In the genomic region with DNA sequence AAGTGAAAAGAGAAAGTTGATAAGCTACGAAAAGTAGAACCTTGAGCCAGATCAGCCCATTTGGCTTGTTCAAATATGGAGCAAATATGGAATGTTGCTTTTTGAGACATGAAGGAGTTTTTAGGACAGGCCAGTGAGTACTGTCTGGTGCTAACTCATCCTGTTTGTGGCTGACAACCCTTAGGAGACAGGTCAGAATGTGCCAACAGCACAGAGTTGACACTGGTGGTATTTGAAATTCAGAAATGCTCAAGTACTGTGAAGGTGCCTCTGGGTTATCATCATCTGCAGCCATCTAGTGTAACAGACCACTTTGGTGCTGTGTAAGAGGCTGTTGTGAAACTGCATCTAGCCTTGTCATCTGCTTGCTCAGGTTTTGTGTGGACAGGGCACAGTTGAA, we compare ENCODE assay signal across 8 mouse cellular contexts. TPM values are rescaled to one million over a fixed set of nuclear protein-coding genes. Genes with fewer than 3 reads are reported as not detected.
DNase-seq lines count a peak whose midpoint lies in the region; ATAC-seq and TF ChIP-seq lines count a peak whose summit lies in the region.

No protein-coding gene starts in this region.

- WGBS in heart, adult 2 months: 63% methylated on average over 1 of the region's 1 CpGs
- 87% methylated on average over 1 of the region's 1 CpGs for WGBS in hindbrain, embryonic 13.5 days
- 93% methylated on average over 1 of the region's 1 CpGs for WGBS in midbrain, embryonic 11.5 days

- no peak overlapping the region for H3K27ac ChIP-seq in heart, adult 2 months
- peak overlapping the region; percentile 62 for H3K27ac ChIP-seq in bone marrow macrophage, adult 2 months (ENCODE audit: insufficient read depth, low read depth, low read length)
- no peak overlapping the region for H3K27ac ChIP-seq in hindbrain, embryonic 13.5 days
- H3K27ac ChIP-seq in midbrain, embryonic 11.5 days (ENCODE audit: low read depth, low read length): no peak overlapping the region

- TF ChIP-seq EP300 in heart, adult 2 months (IDR thresholded peaks at IDR 0.05; ENCODE audit: insufficient read depth, low read depth, low read length): no peak

- no peak for TF ChIP-seq CTCF in heart, adult 2 months (IDR thresholded peaks at IDR 0.05)
- TF ChIP-seq CTCF in bone marrow macrophage, adult 2 months (IDR thresholded peaks at IDR 0.05; ENCODE audit: low read depth, low read length): no peak

- intact Hi-C loops in heart, adult 2 months (cut with DNase I): no loop called here
- intact Hi-C loops in heart, postnatal 36 days (cut with DNase I): no loop called here

- no peak overlapping the region; the same call in 1 of the 2 replicates for H3K4me3 ChIP-seq in heart, adult 2 months
- peak overlapping the region; percentile 66 for H3K4me3 ChIP-seq in bone marrow macrophage, adult 2 months (ENCODE audit: insufficient read depth, low read length)
- peak overlapping the region; percentile 78 for H3K4me3 ChIP-seq in hindbrain, embryonic 13.5 days
- no peak overlapping the region for H3K4me3 ChIP-seq in midbrain, embryonic 11.5 days (ENCODE audit: low read depth, low read length)

- no peaks in the 10 kb centered on the region for H3K9me3 ChIP-seq in hindbrain, embryonic 13.5 days
- no peaks in the 10 kb centered on the region for H3K9me3 ChIP-seq in midbrain, embryonic 11.5 days (ENCODE audit: control insufficient read depth, low read length)

- peak overlapping the region; percentile 69 for H3K4me2 ChIP-seq in hindbrain, embryonic 13.5 days
- H3K4me2 ChIP-seq in midbrain, embryonic 11.5 days: peak overlapping the region; percentile 71

- H3K4me1 ChIP-seq in heart, adult 2 months (ENCODE audit: control insufficient read depth, insufficient read depth, low read length): peaks cover 3% of the 10 kb centered on the region
- H3K4me1 ChIP-seq in bone marrow macrophage, adult 2 months (ENCODE audit: control insufficient read depth, insufficient read depth, low read length): peaks cover 20% of the 10 kb centered on the region
- peaks cover 37% of the 10 kb centered on the region for H3K4me1 ChIP-seq in hindbrain, embryonic 13.5 days (replicated peaks)
- H3K4me1 ChIP-seq in midbrain, embryonic 11.5 days (ENCODE audit: control insufficient read depth, insufficient read depth, low read length): peaks cover 11% of the 10 kb centered on the region

- no peaks in the 10 kb centered on the region for H3K36me3 ChIP-seq in heart, adult 2 months (ENCODE audit: control insufficient read depth, insufficient read depth, low read length)
- H3K36me3 ChIP-seq in hindbrain, embryonic 13.5 days: no peaks in the 10 kb centered on the region
- no peaks in the 10 kb centered on the region for H3K36me3 ChIP-seq in midbrain, embryonic 11.5 days (ENCODE audit: control insufficient read depth, insufficient read depth, low read length)

- 0 out of 2 replicates have a peak, but pooled peaks cover 3% of the 10 kb centered on the region for H3K79me2 ChIP-seq in heart, adult 2 months (replicated peaks; ENCODE audit: control insufficient read depth, insufficient read depth, low read length)

- peak in 1 of 2 experiments; percentile 7 for DNase-seq in heart, adult 2 months
- no peak for DNase-seq in heart, postnatal 36 days
- DNase-seq in midbrain, embryonic 11.5 days (ENCODE audit: low spot score, missing footprints): peak; percentile 79
- DNase-seq in urinary bladder, postnatal 25 days (ENCODE audit: low spot score): no peak
- no peak for DNase-seq in embryo, embryonic 9.5 days (ENCODE audit: extremely low spot score)

- no peak for TF ChIP-seq POLR2A in heart, adult 2 months (IDR thresholded peaks at IDR 0.05; ENCODE audit: insufficient read depth, low read depth, low read length)
- no peak for TF ChIP-seq POLR2A in bone marrow macrophage, adult 2 months (IDR thresholded peaks at IDR 0.05; ENCODE audit: borderline replicate concordance, low read depth, low read length)

- no peaks in the 10 kb centered on the region for H3K27me3 ChIP-seq in heart, adult 2 months (ENCODE audit: control insufficient read depth, insufficient read depth, low read length)
- H3K27me3 ChIP-seq in hindbrain, embryonic 13.5 days: no peaks in the 10 kb centered on the region
- H3K27me3 ChIP-seq in midbrain, embryonic 11.5 days (ENCODE audit: control insufficient read depth, insufficient read depth, low read length): no peaks in the 10 kb centered on the region; the same call in 1 of the 2 replicates

- 0 out of 2 replicates have a peak overlapping the region, but pooled peaks have one; percentile 14 for H3K9ac ChIP-seq in heart, adult 2 months (ENCODE audit: low read depth, low read length)
- peak overlapping the region; percentile 96 for H3K9ac ChIP-seq in hindbrain, embryonic 13.5 days
- no peak overlapping the region for H3K9ac ChIP-seq in midbrain, embryonic 11.5 days (ENCODE audit: low read length)

- no peak for ATAC-seq in hindbrain, embryonic 13.5 days (ENCODE audit: low FRiP score)
- ATAC-seq in midbrain, embryonic 11.5 days (ENCODE audit: low FRiP score): no peak
- no peak for ATAC-seq in frontal cortex, adult (ENCODE audit: low TSS enrichment)

RNA-seq across cellular contexts. Expression of a gene that starts 1.5 kb away (rescaled TPM):
- 1 to 10 TPM; 7.5 to 8.0 TPM for total RNA-seq in heart, adult 2 months (2021)
- polyA plus RNA-seq in heart, adult 2 months (2012; rRNA removed): 2.8 and 6.1 TPM in 2 replicates
- 10 to 100 TPM in 1 of 2 experiments, 1 to 10 TPM in 1; 7.9 to 11.5 TPM for total RNA-seq in heart, postnatal 36 days (2021)
- 29.9 and 30.9 TPM in 2 replicates for polyA plus RNA-seq in bone marrow macrophage, adult 2 months (2012; ENCODE audit: insufficient read depth, insufficient read length, missing spikeins)
- 7.6 and 8.4 TPM in 2 replicates for polyA plus RNA-seq in hindbrain, embryonic 13.5 days (2015; fragmentation: Nextera tagmentation; extraction: Ambion mirVana)
- polyA plus RNA-seq in midbrain, embryonic 11.5 days (2014; fragmentation: Nextera tagmentation; extraction: Ambion mirVana): 6.1 and 6.5 TPM in 2 replicates

Comparison
In these comparisons a context has a peak if more than half of its experiments do, and no peak if none do; other contexts are left out.
1. H3K4me3 ChIP-seq: peak in bone marrow macrophage, adult 2 months (single experiment) and hindbrain, embryonic 13.5 days (single experiment); none in heart, adult 2 months (single experiment) and midbrain, embryonic 11.5 days (single experiment).